Mouse (Mus musculus) stomach, embryonic 16.5 days (tissue): ENCODE data around the gene Hdac8. TPM values are rescaled to one million over a fixed set of nuclear protein-coding genes. Genes with fewer than 3 reads are reported as not detected.
A peak's percentile ranks its signal among the peaks of the same experiment; 100 is the strongest.

Experiments
- ATAC-seq: fragments of 200-750 bp; cut with Nextera tagmentation; 2 replicates; pipeline ENCODE4 v1.8.0; 2017; ENCODE audit warnings: moderate number of reproducible peaks, moderate TSS enrichment; ENCODE audit not compliant: insufficient read depth, low FRiP score
- H3K27ac ChIP-seq: fragments of 300-500 bp; sonication (generic); 2 replicates; pipeline ENCODE4 v1.5.1; 2014; ENCODE audit warnings: low read length
- H3K27me3 ChIP-seq: fragments of 300-500 bp; sonication (generic); 2 replicates; pipeline ENCODE4 v1.6.1; 2014; ENCODE audit warnings: low read length, control low read depth, mixed read lengths; ENCODE audit not compliant: control insufficient read depth, insufficient read depth
- H3K36me3 ChIP-seq: fragments of 300-500 bp; sonication (generic); 2 replicates; pipeline ENCODE4 v1.6.1; 2014; ENCODE audit warnings: low read length; ENCODE audit not compliant: control insufficient read depth, insufficient read depth
- H3K4me1 ChIP-seq: fragments of 300-500 bp; sonication (generic); 2 replicates; pipeline ENCODE4 v1.6.1; 2014; ENCODE audit warnings: low read length, control low read depth, mixed read lengths; ENCODE audit not compliant: control insufficient read depth, insufficient read depth
- H3K4me2 ChIP-seq: fragments of 300-500 bp; sonication (generic); 2 replicates; pipeline ENCODE4 v1.6.1; 2014; ENCODE audit warnings: low read depth, low read length, mixed read lengths
- H3K4me3 ChIP-seq: fragments of 300-500 bp; sonication (generic); replicated peaks from 2 replicates; pipeline ENCODE4 v1.5.1; 2014; ENCODE audit warnings: mild to moderate bottlenecking, low read length
- H3K9ac ChIP-seq: fragments of 300-500 bp; sonication (generic); 2 replicates; pipeline ENCODE4 v1.6.1; 2014; ENCODE audit warnings: low read length
- H3K9me3 ChIP-seq: fragments of 300-500 bp; sonication (generic); replicated peaks from 2 replicates; pipeline ENCODE4 v1.6.1; 2016; ENCODE audit warnings: low read length, control low read depth; ENCODE audit not compliant: control insufficient read depth
- WGBS: fragments of 180-500 bp; shearing (Covaris S2); extraction: QIAGEN DNeasy Blood & Tissue Kit; methylation state at CpG from one replicate; pipeline ENCODE4 v1.1.7; 2014; 5-methylcytosine and 5-hydroxymethylcytosine counted together
- polyA plus RNA-seq: library from polyadenylated mRNA; unstranded; fragments of >200 nt; fragmentation: Nextera tagmentation; extraction: Ambion mirVana; gene quantifications from 2 replicates; pipeline ENCODE4 v1.2.1, GENCODE M21; 2015

The Hdac8 gene
- polyA plus RNA-seq, 1 experiment from 2014 or later = 9.2 TPM

DNA sequence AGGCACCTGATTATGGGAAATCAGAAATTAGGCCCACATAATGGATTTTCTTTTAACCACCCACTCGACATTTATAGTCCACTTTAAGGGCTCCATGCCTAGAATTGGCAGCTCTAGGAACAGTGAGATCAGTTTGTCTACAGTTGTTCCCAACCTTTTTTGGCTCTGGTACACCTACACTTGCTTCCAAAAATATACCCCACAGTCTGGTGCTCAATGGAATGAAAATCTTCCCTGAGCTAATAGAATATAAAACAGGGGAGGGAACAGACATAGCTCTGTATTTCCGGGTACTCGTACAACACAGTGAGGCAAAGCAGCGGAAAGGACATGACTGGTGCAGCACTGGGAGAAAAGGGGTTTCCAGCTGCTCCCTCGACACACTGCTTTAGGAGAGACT is 29.6 kb downstream of the Hdac8 start:
- Histone ChIP-seq H3K9me3 (no peaks in the 10 kb centered on the region), H3K4me1 (no peaks in the 10 kb centered on the region), H3K27me3 (peaks cover 3% of the 10 kb centered on the region; the same call in 1 of the 2 replicates), H3K4me3 (no peak overlapping the region), H3K36me3 (no peaks in the 10 kb centered on the region), H3K27ac (no peak overlapping the region), H3K9ac (no peak overlapping the region), H3K4me2 (no peak overlapping the region)
- ATAC-seq = no peak
- 86% methylated on average over 5 of the region's 5 CpGs for WGBS

DNA sequence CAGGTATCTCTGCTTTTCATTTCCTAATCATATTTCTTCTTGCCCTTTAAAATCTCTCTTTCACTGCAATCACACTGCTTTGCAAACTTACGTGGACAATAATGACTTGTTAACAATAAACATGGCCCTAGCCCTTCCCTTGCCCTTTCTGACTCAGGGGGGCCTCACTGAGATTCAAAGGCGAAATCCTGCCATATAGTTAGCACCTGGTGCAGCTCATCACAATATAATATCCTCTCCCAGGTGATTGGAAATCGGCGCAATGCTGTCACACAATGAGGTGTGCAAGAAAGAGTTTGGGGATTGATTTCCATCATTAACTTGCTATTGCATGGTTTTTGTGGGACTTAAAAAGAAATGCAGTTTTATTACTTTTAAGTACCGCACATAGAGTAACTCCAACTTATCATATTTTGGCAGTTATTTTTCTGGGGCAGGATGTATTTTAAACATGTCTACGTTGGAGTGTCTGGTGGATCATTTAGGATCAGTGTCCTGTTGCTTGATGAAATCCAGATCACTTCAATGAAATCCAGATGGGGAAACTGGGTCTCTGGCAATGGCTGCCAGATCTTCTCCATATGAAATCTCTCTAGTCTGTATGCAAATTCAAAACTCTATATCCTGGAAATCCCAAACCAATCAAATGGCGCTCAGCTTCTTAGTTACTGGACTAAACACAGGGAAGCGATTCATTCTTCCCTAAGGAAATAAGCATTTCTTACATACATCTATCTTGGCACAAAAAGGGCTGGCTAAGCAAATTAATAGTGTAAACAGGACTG is 86.6 kb downstream of the Hdac8 start:
- no peaks in the 10 kb centered on the region for H3K36me3 ChIP-seq
- H3K9ac ChIP-seq = no peak overlapping the region
- H3K27me3 ChIP-seq = peaks cover 5% of the 10 kb centered on the region; the same call in 1 of the 2 replicates
- no peak overlapping the region for H3K4me3 ChIP-seq
- 55% methylated on average over 8 of the region's 8 CpGs for WGBS
- H3K4me1 ChIP-seq = no peaks in the 10 kb centered on the region
- peak; percentile 29; the same call in 1 of the 2 replicates for ATAC-seq
- H3K9me3 ChIP-seq = no peaks in the 10 kb centered on the region
- no peak overlapping the region for H3K4me2 ChIP-seq
- no peak overlapping the region for H3K27ac ChIP-seq

DNA sequence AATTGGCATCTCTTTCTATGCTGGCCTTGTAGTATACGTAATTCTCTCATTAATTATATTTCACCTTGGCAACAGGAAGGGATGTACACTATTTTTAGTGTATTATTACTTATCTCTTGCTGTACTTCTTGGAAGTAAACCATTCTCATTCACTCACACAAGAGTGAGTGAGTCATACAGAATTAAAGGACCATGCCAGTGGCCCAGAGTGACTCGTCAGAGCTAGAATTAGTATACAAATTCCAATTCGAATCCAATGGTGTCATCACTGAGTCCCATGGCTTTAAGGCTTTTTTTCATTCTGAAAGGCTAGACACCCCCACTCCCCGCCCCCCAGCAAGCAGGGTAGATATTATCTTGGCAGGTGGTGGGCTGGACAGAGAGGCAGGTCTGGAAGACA is 88.2 kb downstream of the Hdac8 start:
- 60% methylated on average over 4 of the region's 4 CpGs for WGBS
- H3K27ac ChIP-seq = no peak overlapping the region
- no peaks in the 10 kb centered on the region for H3K4me1 ChIP-seq
- H3K9me3 ChIP-seq = no peaks in the 10 kb centered on the region
- no peak overlapping the region for H3K9ac ChIP-seq
- no peak overlapping the region for H3K4me2 ChIP-seq
- ATAC-seq = no peak
- H3K36me3 ChIP-seq = no peaks in the 10 kb centered on the region
- H3K4me3 ChIP-seq = no peak overlapping the region
- H3K27me3 ChIP-seq = peaks cover 5% of the 10 kb centered on the region; the same call in 1 of the 2 replicates

DNA sequence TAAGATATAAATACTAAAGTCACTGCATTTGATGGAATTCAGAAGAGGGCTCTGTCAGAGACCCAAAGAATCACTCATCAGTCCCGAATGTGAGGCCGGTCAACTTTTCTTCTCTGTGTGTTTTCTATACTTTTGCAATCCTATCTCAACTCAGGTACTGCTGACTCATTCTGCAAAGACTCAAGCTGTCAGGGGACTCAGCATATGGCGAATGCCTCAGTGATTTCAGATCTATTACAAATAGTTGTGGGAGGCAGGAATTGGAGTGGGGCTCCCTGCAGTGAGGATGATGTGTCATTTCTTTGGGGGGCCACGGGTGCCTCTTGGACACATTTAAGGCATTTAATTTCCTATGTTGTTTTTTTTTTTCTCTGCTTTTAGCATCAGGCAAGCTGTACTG is 88.8 kb downstream of the Hdac8 start:
- 55% methylated on average over 4 of the region's 4 CpGs for WGBS

DNA sequence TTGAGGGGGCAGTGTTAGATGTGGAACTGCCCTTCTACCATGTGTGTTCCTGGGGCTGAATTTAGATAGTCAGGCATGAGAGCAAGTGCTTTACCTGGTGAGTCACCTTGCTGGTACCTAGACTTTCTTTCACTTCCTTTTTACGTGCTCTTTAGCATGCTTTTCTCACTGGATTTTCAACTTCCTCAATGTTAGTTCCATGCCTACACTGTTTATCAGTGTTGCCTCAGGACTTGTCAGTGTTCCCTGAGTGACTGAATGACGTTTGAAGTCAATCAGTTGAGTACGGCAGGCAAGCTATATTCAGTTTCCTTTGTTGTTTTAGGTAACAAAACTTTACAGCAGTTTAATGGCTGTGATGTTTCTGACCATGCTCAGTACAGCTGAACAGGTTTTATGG is 120.4 kb downstream of the Hdac8 start:
- Histone ChIP-seq H3K4me2 (no peak overlapping the region), H3K9ac (no peak overlapping the region), H3K27ac (no peak overlapping the region), H3K36me3 (no peaks in the 10 kb centered on the region), H3K27me3 (peaks cover 11% of the 10 kb centered on the region; the same call in 1 of the 2 replicates), H3K4me1 (no peaks in the 10 kb centered on the region), H3K9me3 (no peaks in the 10 kb centered on the region), H3K4me3 (no peak overlapping the region)
- 75% methylated on average over 3 of the region's 3 CpGs for WGBS
- no peak for ATAC-seq

More for the DNA sequence above, 88.8 kb downstream of the Hdac8 start:
- Histone ChIP-seq H3K9me3 (no peaks in the 10 kb centered on the region), H3K9ac (no peak overlapping the region), H3K4me3 (no peak overlapping the region), H3K27me3 (peaks cover 6% of the 10 kb centered on the region; the same call in 1 of the 2 replicates), H3K4me1 (no peaks in the 10 kb centered on the region), H3K27ac (no peak overlapping the region), H3K36me3 (no peaks in the 10 kb centered on the region), H3K4me2 (no peak overlapping the region)
- ATAC-seq = no peak

DNA sequence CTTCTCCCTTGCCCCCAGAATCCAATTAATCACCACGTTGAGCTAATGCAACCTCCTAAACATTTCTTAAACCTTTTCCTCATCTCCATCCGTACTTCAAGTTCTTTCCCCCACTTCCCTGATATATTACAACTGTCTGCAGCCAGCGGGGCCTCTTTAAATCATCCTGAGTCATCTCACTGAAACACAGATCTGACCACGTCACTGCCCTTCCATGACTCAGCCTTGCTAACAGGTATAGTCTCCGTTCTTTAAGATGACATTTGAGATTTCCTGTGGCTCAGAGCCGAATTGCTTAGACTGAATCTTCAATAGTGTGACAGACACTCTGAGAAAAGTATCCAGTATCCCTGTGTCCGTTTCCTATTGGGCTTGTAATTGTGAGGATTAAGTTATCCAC is 122.0 kb downstream of the Hdac8 start:
- H3K27ac ChIP-seq = no peak overlapping the region
- no peaks in the 10 kb centered on the region for H3K9me3 ChIP-seq
- H3K27me3 ChIP-seq = peaks cover 11% of the 10 kb centered on the region; the same call in 1 of the 2 replicates
- ATAC-seq = no peak
- no peak overlapping the region for H3K4me3 ChIP-seq
- 46% methylated on average over 7 of the region's 7 CpGs for WGBS
- no peaks in the 10 kb centered on the region for H3K4me1 ChIP-seq
- no peak overlapping the region for H3K4me2 ChIP-seq
- H3K36me3 ChIP-seq = no peaks in the 10 kb centered on the region
- H3K9ac ChIP-seq = no peak overlapping the region

DNA sequence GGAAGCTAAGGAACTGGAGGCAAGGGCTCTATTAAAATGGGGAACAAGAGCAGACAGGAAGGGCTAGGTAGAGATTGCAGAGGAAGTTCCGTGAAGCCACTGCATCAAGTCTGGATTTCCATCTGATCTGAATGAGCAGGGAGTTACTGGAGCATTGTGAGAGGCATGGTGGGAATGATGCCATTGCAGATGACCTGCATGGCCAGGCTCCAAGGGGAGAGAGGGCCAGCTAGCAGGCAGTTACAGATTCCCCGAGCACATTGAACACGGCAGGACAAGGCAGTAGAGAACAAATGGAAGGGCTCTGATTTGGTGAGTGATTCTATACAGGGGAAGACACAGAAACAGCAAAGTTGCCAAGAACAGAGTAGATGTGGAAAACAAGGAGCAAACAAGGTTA is 138.6 kb downstream of the Hdac8 start:
- Histone ChIP-seq H3K9ac (no peak overlapping the region), H3K36me3 (no peaks in the 10 kb centered on the region), H3K4me2 (no peak overlapping the region), H3K27me3 (peaks cover 4% of the 10 kb centered on the region; the same call in 1 of the 2 replicates), H3K9me3 (no peaks in the 10 kb centered on the region), H3K4me1 (no peaks in the 10 kb centered on the region), H3K4me3 (no peak overlapping the region), H3K27ac (no peak overlapping the region)
- 87% methylated on average over 3 of the region's 3 CpGs for WGBS
- no peak for ATAC-seq

DNA sequence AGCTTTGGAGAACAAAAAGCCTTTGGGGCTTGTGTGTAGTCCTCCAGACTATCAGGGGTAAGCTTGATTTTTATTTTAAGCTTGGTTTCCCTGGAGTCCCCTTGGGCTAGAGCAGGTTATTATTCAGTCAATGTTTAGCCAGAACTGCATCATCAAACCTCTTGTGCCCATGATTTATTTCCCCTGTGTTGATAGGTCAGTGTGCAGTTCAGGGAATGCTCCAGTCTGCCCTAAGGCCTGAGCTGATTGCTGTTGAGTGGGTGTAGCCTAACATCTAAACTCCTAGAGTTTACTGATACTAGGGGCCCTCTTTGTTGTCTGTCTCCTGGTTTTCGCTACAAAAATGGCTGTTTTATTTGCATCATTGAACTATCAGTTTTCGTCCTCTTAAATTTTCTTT is 142.9 kb downstream of the Hdac8 start:
- Histone ChIP-seq H3K27me3 (no peaks in the 10 kb centered on the region; the same call in 1 of the 2 replicates), H3K36me3 (no peaks in the 10 kb centered on the region), H3K4me2 (no peak overlapping the region), H3K27ac (no peak overlapping the region), H3K9me3 (no peaks in the 10 kb centered on the region), H3K9ac (no peak overlapping the region), H3K4me3 (no peak overlapping the region), H3K4me1 (no peaks in the 10 kb centered on the region)
- 79% methylated on average over 2 of the region's 2 CpGs for WGBS
- no peak for ATAC-seq

DNA sequence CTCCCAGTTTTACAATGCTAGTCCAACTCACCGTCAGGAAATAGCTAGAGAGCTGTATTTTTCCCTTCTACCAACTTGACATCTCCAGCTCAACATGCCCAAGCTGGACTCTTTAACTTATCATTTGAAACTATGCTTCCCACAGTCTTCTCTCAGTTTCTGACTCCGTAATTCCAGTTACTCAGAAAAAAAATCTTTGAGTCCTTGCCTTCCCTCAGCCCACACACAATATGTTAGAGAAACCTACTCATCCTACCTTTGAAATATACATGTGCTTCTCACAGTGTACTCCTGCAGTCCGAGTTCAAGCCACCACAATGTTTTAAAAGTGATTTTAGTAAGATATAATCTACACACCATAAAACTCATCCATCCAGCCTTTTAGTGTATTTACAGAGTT is 151.7 kb downstream of the Hdac8 start:
- WGBS = 76% methylated on average over 3 of the region's 3 CpGs
- H3K36me3 ChIP-seq = no peaks in the 10 kb centered on the region
- H3K9me3 ChIP-seq = no peaks in the 10 kb centered on the region
- no peak overlapping the region for H3K9ac ChIP-seq
- no peaks in the 10 kb centered on the region for H3K4me1 ChIP-seq
- no peak overlapping the region for H3K27ac ChIP-seq
- H3K4me2 ChIP-seq = no peak overlapping the region
- no peak for ATAC-seq
- H3K27me3 ChIP-seq = no peaks in the 10 kb centered on the region; the same call in 1 of the 2 replicates
- no peak overlapping the region for H3K4me3 ChIP-seq
